Mouse (Mus musculus) kidney, embryonic 14.5 days (tissue): Measurements from ENCODE around the gene Pkp3. TPM values are rescaled to one million over a fixed set of nuclear protein-coding genes. Genes with fewer than 3 reads are reported as not detected.
"Not testable (repeated sequence)": the region's sequence is repeated elsewhere in the genome, so short reads cannot be mapped to it uniquely, and the experiment has no call there.

ENCODE experiments used
- ATAC-seq: fragments of 200-750 bp; cut with Nextera tagmentation; 2 replicates; pipeline ENCODE4 v1.8.0; 2017; ENCODE audit warnings: moderate number of reproducible peaks, mild to moderate bottlenecking, moderate TSS enrichment, moderate library complexity; ENCODE audit not compliant: low FRiP score, low TSS enrichment
- H3K27ac ChIP-seq: fragments of 300-500 bp; sonication (generic); 2 replicates; pipeline ENCODE4 v1.5.1; 2014; ENCODE audit warnings: low read depth, mild to moderate bottlenecking, low read length, moderate library complexity, mixed read lengths
- H3K27me3 ChIP-seq: fragments of 300-500 bp; sonication (generic); 2 replicates; pipeline ENCODE4 v1.6.1; 2014; ENCODE audit warnings: mild to moderate bottlenecking, low read length; ENCODE audit not compliant: control insufficient read depth, insufficient read depth
- H3K36me3 ChIP-seq: fragments of 300-500 bp; sonication (generic); 2 replicates; pipeline ENCODE4 v1.6.1; 2014; ENCODE audit warnings: low read length, mixed read lengths; ENCODE audit not compliant: control insufficient read depth, insufficient read depth
- H3K4me1 ChIP-seq: fragments of 300-500 bp; sonication (generic); 2 replicates; pipeline ENCODE4 v1.6.1; 2014; ENCODE audit warnings: low read length, mixed read lengths; ENCODE audit not compliant: control insufficient read depth, insufficient read depth
- H3K4me2 ChIP-seq: fragments of 300-500 bp; sonication (generic); replicated peaks from 2 replicates; pipeline ENCODE4 v1.6.1; 2014; ENCODE audit warnings: low read depth, mild to moderate bottlenecking, low read length
- H3K4me3 ChIP-seq: fragments of 300-500 bp; sonication (generic); 2 replicates; pipeline ENCODE4 v1.5.1; 2014; ENCODE audit warnings: mild to moderate bottlenecking, low read length
- H3K9ac ChIP-seq: fragments of 300-500 bp; sonication (generic); 2 replicates; pipeline ENCODE4 v1.6.1; 2014; ENCODE audit warnings: low read depth, mild to moderate bottlenecking, low read length, moderate library complexity
- H3K9me3 ChIP-seq: fragments of 300-500 bp; sonication (generic); 2 replicates; pipeline ENCODE4 v1.6.1; 2016; ENCODE audit warnings: low read length; ENCODE audit not compliant: control insufficient read depth
- WGBS: fragments of 180-500 bp; shearing (Covaris S2); extraction: QIAGEN DNeasy Blood & Tissue Kit; methylation state at CpG from one replicate; pipeline ENCODE4 v1.1.7; 2014; 5-methylcytosine and 5-hydroxymethylcytosine counted together
- polyA plus RNA-seq: library from polyadenylated mRNA; unstranded; fragments of >200 nt; fragmentation: Nextera tagmentation; extraction: Ambion mirVana; gene quantifications from 2 replicates; pipeline ENCODE4 v1.2.1, GENCODE M21; 2014

Gene Pkp3
- 4.0 and 4.3 TPM in 2 replicates for polyA plus RNA-seq

DNA sequence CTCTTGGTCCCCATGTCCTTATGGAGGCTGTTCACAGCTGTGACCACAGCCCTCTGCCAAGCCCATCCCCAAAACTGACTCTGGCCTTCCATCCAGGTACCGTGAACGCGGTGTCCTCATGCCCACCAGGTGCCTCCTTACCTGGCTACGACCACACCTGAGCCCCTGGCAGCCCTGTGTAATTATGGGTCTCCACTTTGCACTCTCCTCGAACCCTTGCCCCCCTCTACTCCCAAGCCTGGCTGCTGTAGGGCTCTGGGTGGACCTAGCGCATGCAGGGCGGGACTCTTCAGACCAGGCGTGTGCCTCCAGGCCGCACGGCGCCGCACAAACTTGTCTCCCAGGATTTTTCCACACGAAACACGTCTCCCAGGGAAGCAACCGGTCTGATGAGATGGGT lies at the start of gene Pkp3:
Gene Pkp3, plus strand, starts transcription at position 378 of the 400 bp plus-strand sequence.
- Histone ChIP-seq H3K9me3 (no peaks in the 10 kb centered on the region), H3K27ac (no peak within 1 kb of the TSS), H3K4me2 (no peak within 1 kb of the TSS), H3K4me3 (no peak within 1 kb of the TSS), H3K27me3 (no peaks in the 10 kb centered on the region), H3K4me1 (no peaks in the 10 kb centered on the region), H3K36me3 (no peaks in the 10 kb centered on the region), H3K9ac (no peak within 1 kb of the TSS)
- ATAC-seq: no peak
- 95% methylated on average over 15 of the region's 15 CpGs for WGBS

DNA sequence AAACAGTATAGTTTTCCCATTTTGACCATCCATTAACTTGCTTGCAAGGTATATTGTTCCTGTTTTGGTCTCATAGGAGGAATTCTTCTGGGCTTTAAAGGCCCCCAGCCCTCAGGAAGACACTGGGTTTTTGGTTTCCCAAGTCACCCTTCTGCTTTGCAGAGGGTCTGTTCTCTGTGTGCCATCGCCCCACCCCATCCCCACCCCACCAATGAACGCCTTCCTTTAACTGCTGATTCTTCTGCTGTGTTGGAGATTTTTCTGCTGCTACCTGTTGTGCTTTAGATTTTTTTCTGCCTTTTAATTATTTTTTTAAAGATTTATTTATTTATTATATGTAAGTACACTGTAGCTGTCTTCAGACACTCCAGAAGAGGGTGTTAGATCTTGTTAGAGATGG lies 49.2 kb upstream of the Pkp3 start, which contains the start of gene Gm17387:
Gene Gm17387, plus strand, starts transcription at position 301 of the 400 bp plus-strand sequence.
- Histone ChIP-seq H3K36me3 (no peaks in the 10 kb centered on the region), H3K9me3 (no peaks in the 10 kb centered on the region), H3K4me2 (no peak within 1 kb of the TSS), H3K9ac (no peak within 1 kb of the TSS), H3K27ac (no peak within 1 kb of the TSS), H3K4me3 (no peak within 1 kb of the TSS), H3K4me1 (0 out of 2 replicates have a peak, but pooled peaks cover 3% of the 10 kb centered on the region), H3K27me3 (no peaks in the 10 kb centered on the region)
- 88% methylated on average over 2 of the region's 2 CpGs for WGBS
- no peak for ATAC-seq

DNA sequence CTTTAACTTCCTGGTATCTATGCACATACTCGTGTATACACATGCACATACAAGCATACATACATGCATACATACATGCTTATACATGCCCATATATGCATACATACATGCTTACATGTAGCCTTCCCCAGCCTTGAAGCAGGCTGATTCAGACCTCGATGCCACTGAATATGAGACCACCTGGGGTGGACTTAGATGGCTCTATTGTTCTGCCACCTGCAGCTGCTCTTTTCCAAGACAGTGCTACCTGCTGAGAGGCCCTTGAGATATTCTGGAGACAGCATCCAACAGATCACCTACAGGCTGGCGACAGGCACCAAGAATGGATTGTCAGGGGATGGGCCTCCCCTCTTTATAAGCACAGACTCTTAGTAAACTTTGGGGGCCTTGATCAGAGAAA lies 47.6 kb upstream of the Pkp3 start:
- Histone ChIP-seq H3K4me1 (0 out of 2 replicates have a peak, but pooled peaks cover 3% of the 10 kb centered on the region), H3K9me3 (no peaks in the 10 kb centered on the region), H3K9ac (no peak overlapping the region), H3K36me3 (no peaks in the 10 kb centered on the region), H3K27ac (no peak overlapping the region), H3K4me2 (no peak overlapping the region), H3K27me3 (no peaks in the 10 kb centered on the region), H3K4me3 (no peak overlapping the region)
- ATAC-seq: no peak
- WGBS: 58% methylated on average over 3 of the region's 3 CpGs

DNA sequence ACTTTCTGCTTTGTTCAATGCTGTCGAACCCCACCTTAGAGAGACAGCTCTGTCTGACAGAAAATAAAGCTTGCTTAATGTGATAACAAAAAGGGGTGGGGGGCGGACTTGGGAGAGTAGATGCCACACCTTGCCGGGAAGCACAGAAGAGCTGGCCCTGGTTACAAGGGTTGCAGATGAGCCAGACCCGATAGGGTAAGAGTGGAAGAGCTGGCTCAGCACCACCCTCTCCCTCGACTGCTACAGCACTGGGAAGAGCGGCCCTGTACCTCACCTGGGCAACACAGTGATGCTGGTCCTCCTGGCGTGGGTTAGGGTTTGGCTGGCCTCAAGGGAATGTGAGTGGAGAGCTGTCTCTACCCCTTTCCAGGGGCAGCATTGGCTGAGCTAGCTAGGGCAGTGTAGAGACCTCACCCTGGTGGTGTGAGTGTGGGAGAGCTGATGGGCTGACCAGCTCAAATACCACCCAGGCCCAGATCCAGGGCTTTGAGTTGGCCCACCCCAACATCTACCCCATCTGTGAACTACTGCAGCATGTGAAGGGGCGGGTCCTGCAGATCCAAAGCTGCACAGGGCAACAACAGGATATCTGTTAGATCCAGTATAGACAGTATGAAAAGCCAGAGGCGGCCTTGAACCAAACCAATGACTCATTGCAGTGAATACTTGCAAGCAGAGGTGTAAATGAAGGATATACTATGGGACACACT lies 45.4 kb upstream of the Pkp3 start:
- H3K9me3 ChIP-seq: no peaks in the 10 kb centered on the region
- H3K9ac ChIP-seq: no peak overlapping the region
- H3K4me1 ChIP-seq: no peaks in the 10 kb centered on the region
- no peaks in the 10 kb centered on the region for H3K27me3 ChIP-seq
- no peak overlapping the region for H3K4me3 ChIP-seq
- ATAC-seq: no peak
- no peaks in the 10 kb centered on the region for H3K36me3 ChIP-seq
- no peak overlapping the region for H3K27ac ChIP-seq
- no peak overlapping the region for H3K4me2 ChIP-seq
- 80% methylated on average over 9 of the region's 9 CpGs for WGBS

DNA sequence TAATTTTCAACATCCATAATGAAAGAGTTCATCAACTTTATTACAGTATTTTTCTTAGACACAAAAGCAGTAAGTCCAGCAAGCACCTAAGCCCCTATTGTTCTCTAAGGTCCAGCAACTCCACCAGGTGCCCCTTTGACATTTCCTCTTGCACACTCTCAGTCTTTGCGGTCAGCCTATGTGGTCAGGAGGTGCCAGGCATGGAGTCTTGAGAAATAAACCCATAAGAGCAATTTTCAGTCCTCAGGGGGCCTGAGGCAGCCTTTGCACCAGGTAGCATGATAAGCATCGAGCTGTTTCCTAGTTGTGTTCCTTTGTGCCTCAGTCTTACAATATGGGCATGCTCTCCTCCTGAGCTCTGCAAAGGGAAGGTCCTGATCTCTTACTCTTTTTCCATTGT lies 41.4 kb upstream of the Pkp3 start:
- 87% methylated on average over 1 of the region's 2 CpGs for WGBS
- not testable (repeated sequence) for H3K4me2 ChIP-seq, H3K36me3 ChIP-seq, H3K27ac ChIP-seq, ATAC-seq, H3K4me1 ChIP-seq, H3K27me3 ChIP-seq, H3K4me3 ChIP-seq, H3K9me3 ChIP-seq, H3K9ac ChIP-seq

DNA sequence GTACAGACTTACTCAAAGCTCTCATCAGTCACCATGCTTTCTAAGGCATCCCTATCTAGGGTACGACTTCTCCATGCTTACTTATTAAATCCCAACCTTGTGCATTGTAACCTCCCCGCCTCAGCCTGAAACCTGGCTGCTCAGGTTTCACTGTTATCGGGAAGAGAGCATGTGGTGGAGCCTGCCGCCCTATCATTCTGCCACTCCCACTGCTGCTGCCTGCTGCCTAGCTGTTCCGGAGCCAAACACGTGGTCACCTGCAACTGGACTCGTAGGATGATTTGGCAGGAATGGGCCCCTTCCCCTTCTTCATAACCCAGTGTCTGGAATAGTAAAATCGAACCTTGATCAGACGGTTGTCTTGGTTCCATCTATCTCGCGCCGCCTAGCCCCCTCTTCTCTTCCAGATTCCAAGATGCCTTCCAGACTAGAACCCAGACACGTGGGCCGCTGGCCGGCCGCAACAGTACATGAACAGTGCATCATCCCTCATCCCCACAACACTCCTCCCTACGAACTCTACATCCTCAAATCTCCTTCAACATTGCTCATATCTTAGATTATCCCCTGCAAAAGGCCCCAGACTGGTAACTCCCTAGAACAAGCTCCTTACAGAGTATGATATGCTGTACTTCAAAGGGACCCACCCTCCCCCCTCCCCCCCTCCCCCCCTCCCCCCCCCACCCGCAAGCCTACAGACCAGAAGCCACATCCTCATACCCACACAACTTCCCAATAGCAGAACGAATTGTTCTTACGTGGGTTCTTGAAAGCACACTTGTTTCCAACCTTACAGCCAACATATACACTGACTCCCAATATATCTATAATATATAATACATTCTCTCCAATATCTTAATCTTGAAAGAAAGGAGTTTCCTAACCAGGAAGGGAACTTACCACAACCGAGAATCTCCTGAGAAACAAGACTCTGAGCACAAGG lies 39.7 kb upstream of the Pkp3 start:
- no peaks in the 10 kb centered on the region for H3K9me3 ChIP-seq
- no peak overlapping the region for H3K9ac ChIP-seq
- H3K4me2 ChIP-seq: no peak overlapping the region
- H3K27me3 ChIP-seq: no peaks in the 10 kb centered on the region
- no peaks in the 10 kb centered on the region for H3K36me3 ChIP-seq
- 0 out of 2 replicates have a peak, but pooled peaks cover 3% of the 10 kb centered on the region for H3K4me1 ChIP-seq
- H3K27ac ChIP-seq: no peak overlapping the region
- 69% methylated on average over 20 of the region's 21 CpGs for WGBS
- no peak overlapping the region for H3K4me3 ChIP-seq
- no peak for ATAC-seq

DNA sequence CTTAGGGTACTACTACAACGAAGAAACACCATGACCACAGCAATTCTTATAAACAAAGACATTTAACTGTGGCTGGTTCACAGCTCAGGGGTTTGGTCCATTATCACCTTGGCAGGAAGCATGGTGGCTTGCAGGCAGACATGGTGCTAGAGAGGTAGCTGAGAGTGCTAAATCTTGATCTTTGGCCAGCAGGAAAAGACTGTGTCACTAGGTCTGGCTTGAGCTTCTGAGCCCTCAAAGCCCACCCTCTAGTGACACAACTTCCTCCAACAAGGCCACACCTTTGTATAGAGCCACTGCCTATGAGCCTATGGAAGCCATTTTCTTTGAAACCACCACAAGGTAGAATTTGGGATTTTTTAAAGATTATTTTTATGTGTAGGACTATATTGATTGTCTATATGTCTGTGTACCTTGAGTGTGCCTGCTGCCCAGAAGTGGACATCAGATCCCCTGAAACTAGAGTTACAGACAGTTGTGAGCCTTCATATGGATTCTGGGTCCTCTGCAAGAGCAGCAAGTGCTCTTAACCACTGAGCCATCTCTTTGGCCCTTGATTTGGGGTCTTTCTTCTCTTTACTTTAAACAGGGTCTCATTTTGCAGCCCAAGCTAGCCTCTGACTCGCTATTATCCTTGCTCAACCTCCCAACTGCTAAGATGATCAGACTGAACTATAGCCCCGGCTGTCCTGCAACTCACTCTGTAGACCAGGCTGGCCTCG lies 38.5 kb upstream of the Pkp3 start:
- no peak overlapping the region for H3K9ac ChIP-seq

DNA sequence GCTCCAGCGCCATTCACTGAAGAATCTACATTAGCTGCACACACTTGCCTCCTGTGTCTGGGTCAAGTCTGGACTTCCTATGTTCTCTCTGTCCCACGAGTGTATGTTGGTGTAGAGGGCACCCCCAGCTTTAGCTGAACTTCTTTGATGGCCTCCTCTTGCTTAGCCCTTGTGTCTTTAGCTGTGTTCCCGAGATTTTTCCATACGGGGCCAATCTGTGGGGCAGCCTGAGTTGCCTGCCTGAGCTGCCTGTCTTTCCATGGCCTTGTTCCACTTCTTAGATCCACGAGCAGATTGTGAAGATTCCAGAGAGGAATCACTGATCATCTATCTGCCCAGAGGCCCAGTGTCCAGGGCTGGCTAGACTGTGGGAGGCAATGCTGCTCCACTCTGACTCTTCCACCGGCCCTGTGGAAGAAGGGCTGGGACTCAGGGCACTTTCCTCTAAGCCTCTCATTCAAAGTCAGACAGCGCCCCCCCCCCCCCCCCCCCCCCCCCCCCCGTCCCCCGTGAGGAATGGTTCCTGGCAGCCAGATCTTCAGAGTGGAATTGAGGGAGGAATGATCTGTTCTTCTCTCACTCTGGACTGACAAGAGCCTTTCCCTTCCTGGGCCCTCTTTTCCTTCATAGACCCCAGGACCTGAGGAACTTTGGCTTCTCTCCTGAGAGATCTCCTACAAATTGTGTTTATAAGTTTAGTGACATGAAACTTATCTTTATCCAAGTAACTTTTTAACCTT lies 37.0 kb upstream of the Pkp3 start:
- no peak overlapping the region for H3K4me3 ChIP-seq
- WGBS: 45% methylated on average over 6 of the region's 9 CpGs
- 0 out of 2 replicates have a peak, but pooled peaks cover 3% of the 10 kb centered on the region for H3K4me1 ChIP-seq
- no peak overlapping the region for H3K4me2 ChIP-seq
- H3K27me3 ChIP-seq: no peaks in the 10 kb centered on the region
- H3K27ac ChIP-seq: peak overlapping the region; percentile 89
- H3K9ac ChIP-seq: 0 out of 2 replicates have a peak overlapping the region, but pooled peaks have one; percentile 28
- H3K36me3 ChIP-seq: no peaks in the 10 kb centered on the region
- ATAC-seq: peak; percentile 46; the same call in 1 of the 2 replicates
- H3K9me3 ChIP-seq: no peaks in the 10 kb centered on the region

More for the DNA sequence above, 38.5 kb upstream of the Pkp3 start:
- Histone ChIP-seq H3K36me3 (no peaks in the 10 kb centered on the region), H3K4me1 (0 out of 2 replicates have a peak, but pooled peaks cover 3% of the 10 kb centered on the region), H3K4me2 (no peak overlapping the region), H3K9me3 (no peaks in the 10 kb centered on the region), H3K27ac (no peak overlapping the region), H3K27me3 (no peaks in the 10 kb centered on the region), H3K4me3 (no peak overlapping the region)
- 91% methylated on average over 4 of the region's 4 CpGs for whole genome bisulfite sequencing
- no peak for ATAC-seq
